Mouse (Mus musculus): ENCODE measurements around the gene F13b. TPM values are rescaled to one million over a fixed set of nuclear protein-coding genes. Genes with fewer than 3 reads are reported as not detected.

Gene F13b
- 1.2 and 1.5 TPM in 2 replicates for polyA plus RNA-seq (2014; fragmentation: Nextera tagmentation; extraction: Ambion mirVana)

GRCm38 (mm10) chr1:139501258-139501752 is at the start of gene F13b:
Gene F13b (plus strand): TSS chr1:139501702.
- no peak within 1 kb of the TSS for H3K4me2 ChIP-seq
- 69% methylated on average over 3 of the region's 3 CpGs for WGBS

GRCm38 (mm10) chr1:139454340-139455225 is 46.9 kb upstream of the F13b start, which contains the start of gene Aspm:
Gene Aspm (plus strand): TSS chr1:139454772.
- Histone ChIP-seq H3K9ac (ENCODE audit: low read depth, low read length) (peak within 1 kb of the TSS; percentile 90), H3K9me3 (ENCODE audit: control insufficient read depth, low read length) (no peaks in the 10 kb centered on the region), H3K4me1 (replicated peaks; ENCODE audit: control insufficient read depth, insufficient read depth, low read length) (peaks cover 5% of the 10 kb centered on the region), H3K36me3 (ENCODE audit: control insufficient read depth, insufficient read depth, low read length) (peaks cover 10% of the 10 kb centered on the region), H3K4me2 (peak within 1 kb of the TSS; percentile 83), H3K27ac (ENCODE audit: low read depth, low read length) (peak within 1 kb of the TSS; percentile 87), H3K4me3 (ENCODE audit: low read depth, low read length) (peak within 1 kb of the TSS; percentile 87), H3K27me3 (replicated peaks; ENCODE audit: control insufficient read depth, insufficient read depth, low read length) (no peaks in the 10 kb centered on the region)
- ATAC-seq (replicated peaks; ENCODE audit: low FRiP score) = peak; percentile 98
- peak; percentile 83 for DNase-seq (ENCODE audit: low spot score)
- WGBS = 1% methylated on average over 63 of the region's 65 CpGs

More at GRCm38 (mm10) chr1:139501258-139501752, at the start of gene F13b:
- ATAC-seq (replicated peaks; ENCODE audit: low FRiP score) (no peak), DNase-seq (ENCODE audit: low spot score) (no peak)
- Histone ChIP-seq H3K4me3 (ENCODE audit: low read depth, low read length) (no peak within 1 kb of the TSS), H3K9ac (ENCODE audit: low read depth, low read length) (no peak within 1 kb of the TSS), H3K27me3 (replicated peaks; ENCODE audit: control insufficient read depth, insufficient read depth, low read length) (no peaks in the 10 kb centered on the region), H3K9me3 (ENCODE audit: control insufficient read depth, low read length) (no peaks in the 10 kb centered on the region), H3K27ac (ENCODE audit: low read depth, low read length) (no peak within 1 kb of the TSS), H3K36me3 (ENCODE audit: control insufficient read depth, insufficient read depth, low read length) (no peaks in the 10 kb centered on the region), H3K4me1 (replicated peaks; ENCODE audit: control insufficient read depth, insufficient read depth, low read length) (no peaks in the 10 kb centered on the region)

DNA sequence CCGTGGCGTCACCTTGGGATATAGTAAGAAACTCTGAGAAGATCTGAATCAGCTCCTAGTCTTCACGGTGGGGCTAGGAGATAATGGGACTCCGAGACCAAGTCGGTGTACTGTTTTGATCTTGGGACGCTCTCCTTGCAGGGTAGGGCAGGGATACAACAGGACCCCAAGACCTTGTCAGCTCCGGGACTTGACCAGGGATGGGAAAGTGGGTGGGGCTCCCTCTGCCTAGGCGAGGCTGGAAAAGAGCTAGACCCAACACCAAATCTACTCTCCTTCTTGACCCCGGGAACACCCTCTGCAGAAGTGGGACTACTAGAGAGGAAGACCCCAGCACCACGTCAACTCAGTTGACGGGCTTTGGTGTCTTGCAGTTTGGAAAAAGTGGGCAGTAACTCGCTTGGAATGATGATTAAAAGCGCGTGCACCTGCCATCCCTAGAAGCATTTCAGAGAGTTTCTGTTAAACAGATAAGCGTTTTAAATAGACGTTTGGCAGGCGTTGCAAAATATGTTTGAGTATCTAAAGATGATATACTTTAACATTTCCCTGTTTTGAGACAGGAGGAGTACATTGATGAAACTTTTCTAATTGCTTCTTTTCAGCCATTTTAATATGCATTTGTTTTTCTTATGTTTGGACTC is 46.2 kb upstream of the F13b start:
- Histone ChIP-seq H3K27me3 (replicated peaks; ENCODE audit: control insufficient read depth, insufficient read depth, low read length) (no peaks in the 10 kb centered on the region), H3K9ac (ENCODE audit: low read depth, low read length) (peak overlapping the region; percentile 90), H3K4me3 (ENCODE audit: low read depth, low read length) (peak overlapping the region; percentile 87), H3K36me3 (ENCODE audit: control insufficient read depth, insufficient read depth, low read length) (peaks cover 10% of the 10 kb centered on the region), H3K4me2 (peak overlapping the region; percentile 83), H3K27ac (ENCODE audit: low read depth, low read length) (peak overlapping the region; percentile 87), H3K9me3 (ENCODE audit: control insufficient read depth, low read length) (no peaks in the 10 kb centered on the region), H3K4me1 (replicated peaks; ENCODE audit: control insufficient read depth, insufficient read depth, low read length) (peaks cover 5% of the 10 kb centered on the region)
- WGBS = 2% methylated on average over 17 of the region's 17 CpGs
- DNase-seq (ENCODE audit: low spot score) = no peak
- peak; percentile 59 for ATAC-seq (replicated peaks; ENCODE audit: low FRiP score)

DNA sequence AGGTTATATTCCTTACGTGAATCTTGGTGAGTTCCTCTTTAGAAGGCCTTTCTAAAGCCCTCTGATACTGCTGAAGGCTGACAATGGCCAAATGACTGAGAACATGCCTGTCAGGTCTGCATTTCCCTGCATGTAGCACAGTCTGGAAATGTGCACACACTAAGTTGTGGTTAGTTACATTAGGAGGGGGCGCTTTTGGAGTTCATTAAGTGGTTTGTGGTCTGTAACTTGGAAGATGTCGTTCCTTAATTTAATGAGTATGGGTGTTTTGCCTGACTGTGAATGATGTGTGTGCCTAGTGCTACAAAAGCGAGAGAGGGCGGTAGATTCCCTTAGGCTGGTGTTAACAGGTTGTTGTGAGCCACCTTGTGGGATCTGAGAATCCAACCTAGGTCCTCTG is 40.7 kb upstream of the F13b start:
- peaks cover 5% of the 10 kb centered on the region for H3K4me1 ChIP-seq (replicated peaks; ENCODE audit: control insufficient read depth, insufficient read depth, low read length)
- no peaks in the 10 kb centered on the region for H3K9me3 ChIP-seq (ENCODE audit: control insufficient read depth, low read length)
- H3K36me3 ChIP-seq (ENCODE audit: control insufficient read depth, insufficient read depth, low read length) = peaks cover 18% of the 10 kb centered on the region
- WGBS = 75% methylated on average over 5 of the region's 5 CpGs
- no peak overlapping the region for H3K9ac ChIP-seq (ENCODE audit: low read depth, low read length)
- H3K4me2 ChIP-seq = no peak overlapping the region; the same call in 1 of the 2 replicates
- H3K27ac ChIP-seq (ENCODE audit: low read depth, low read length) = no peak overlapping the region
- H3K4me3 ChIP-seq (ENCODE audit: low read depth, low read length) = no peak overlapping the region
- ATAC-seq (replicated peaks; ENCODE audit: low FRiP score) (no peak), DNase-seq (ENCODE audit: low spot score) (no peak)
- H3K27me3 ChIP-seq (replicated peaks; ENCODE audit: control insufficient read depth, insufficient read depth, low read length) = no peaks in the 10 kb centered on the region

GRCm38 (mm10) chr1:139465936-139466335 is 35.6 kb upstream of the F13b start:
- 69% methylated on average over 11 of the region's 11 CpGs for WGBS
- no peak overlapping the region; the same call in 1 of the 2 replicates for H3K9ac ChIP-seq (ENCODE audit: low read depth, low read length)
- ATAC-seq (replicated peaks; ENCODE audit: low FRiP score) = peak; percentile 92
- no peak overlapping the region; the same call in 1 of the 2 replicates for H3K4me2 ChIP-seq
- H3K36me3 ChIP-seq (ENCODE audit: control insufficient read depth, insufficient read depth, low read length) = peaks cover 22% of the 10 kb centered on the region
- no peaks in the 10 kb centered on the region for H3K4me1 ChIP-seq (replicated peaks; ENCODE audit: control insufficient read depth, insufficient read depth, low read length)
- no peak overlapping the region for H3K4me3 ChIP-seq (ENCODE audit: low read depth, low read length)
- H3K27me3 ChIP-seq (replicated peaks; ENCODE audit: control insufficient read depth, insufficient read depth, low read length) = no peaks in the 10 kb centered on the region
- DNase-seq (ENCODE audit: low spot score) = no peak
- no peak overlapping the region for H3K27ac ChIP-seq (ENCODE audit: low read depth, low read length)
- H3K9me3 ChIP-seq (ENCODE audit: control insufficient read depth, low read length) = no peaks in the 10 kb centered on the region

DNA sequence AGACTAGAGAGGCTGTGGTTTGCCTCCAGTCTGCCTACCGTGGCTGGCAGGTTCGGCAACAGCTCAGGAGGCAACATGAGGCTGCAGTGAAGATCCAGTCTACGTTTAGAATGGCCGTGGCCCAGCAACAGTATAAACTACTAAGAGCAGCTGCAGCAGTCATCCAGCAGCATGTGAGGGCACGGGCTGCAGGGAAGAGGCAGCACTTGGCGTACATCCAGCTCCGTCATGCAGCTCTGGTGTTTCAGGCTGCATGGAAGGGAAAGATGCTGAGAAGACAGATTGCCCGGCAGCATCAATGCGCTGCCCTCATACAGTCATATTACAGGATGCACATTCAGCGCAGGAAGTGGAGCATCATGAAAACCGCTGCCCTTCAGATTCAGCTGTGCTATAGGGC is 22.6 kb upstream of the F13b start:
- Histone ChIP-seq H3K4me3 (ENCODE audit: low read depth, low read length) (no peak overlapping the region), H3K36me3 (ENCODE audit: control insufficient read depth, insufficient read depth, low read length) (peaks cover 49% of the 10 kb centered on the region), H3K9ac (ENCODE audit: low read depth, low read length) (no peak overlapping the region), H3K4me1 (replicated peaks; ENCODE audit: control insufficient read depth, insufficient read depth, low read length) (no peaks in the 10 kb centered on the region), H3K9me3 (ENCODE audit: control insufficient read depth, low read length) (no peaks in the 10 kb centered on the region), H3K27me3 (replicated peaks; ENCODE audit: control insufficient read depth, insufficient read depth, low read length) (no peaks in the 10 kb centered on the region), H3K27ac (ENCODE audit: low read depth, low read length) (no peak overlapping the region), H3K4me2 (no peak overlapping the region)
- WGBS = 92% methylated on average over 11 of the region's 11 CpGs
- no peak for ATAC-seq (replicated peaks; ENCODE audit: low FRiP score)
- no peak for DNase-seq (ENCODE audit: low spot score)

DNA sequence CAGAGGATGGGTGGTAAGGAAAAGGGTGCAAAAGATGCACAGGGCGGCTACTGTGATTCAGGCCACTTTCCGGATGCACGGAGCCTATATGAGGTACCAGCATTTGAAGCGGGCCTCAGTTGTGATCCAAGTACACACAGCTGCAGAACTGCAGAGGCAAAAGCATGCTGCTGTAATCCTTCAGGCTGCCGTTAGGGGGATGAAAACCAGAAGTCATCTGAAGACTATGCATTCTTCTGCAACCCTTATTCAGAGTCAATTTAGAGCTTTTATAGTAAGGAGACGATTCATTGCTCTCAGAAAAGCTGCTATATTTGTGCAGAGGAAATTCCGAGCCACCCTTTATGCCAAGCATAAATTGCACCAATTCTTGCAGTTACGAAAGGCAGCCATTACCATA is 21.3 kb upstream of the F13b start:
- Histone ChIP-seq H3K36me3 (ENCODE audit: control insufficient read depth, insufficient read depth, low read length) (peaks cover 41% of the 10 kb centered on the region), H3K9me3 (ENCODE audit: control insufficient read depth, low read length) (no peaks in the 10 kb centered on the region), H3K27me3 (replicated peaks; ENCODE audit: control insufficient read depth, insufficient read depth, low read length) (no peaks in the 10 kb centered on the region), H3K4me2 (no peak overlapping the region), H3K4me3 (ENCODE audit: low read depth, low read length) (no peak overlapping the region), H3K27ac (ENCODE audit: low read depth, low read length) (no peak overlapping the region), H3K4me1 (replicated peaks; ENCODE audit: control insufficient read depth, insufficient read depth, low read length) (no peaks in the 10 kb centered on the region), H3K9ac (ENCODE audit: low read depth, low read length) (no peak overlapping the region)
- ATAC-seq (replicated peaks; ENCODE audit: low FRiP score) = no peak
- 91% methylated on average over 8 of the region's 8 CpGs for WGBS
- DNase-seq (ENCODE audit: low spot score) = no peak

- Histone ChIP-seq H3K27me3 (replicated peaks; ENCODE audit: control insufficient read depth, insufficient read depth, low read length) (no peaks in the 10 kb centered on the region), H3K9ac (ENCODE audit: low read depth, low read length) (no peak overlapping the region), H3K4me2 (no peak overlapping the region), H3K9me3 (ENCODE audit: control insufficient read depth, low read length) (no peaks in the 10 kb centered on the region), H3K36me3 (ENCODE audit: control insufficient read depth, insufficient read depth, low read length) (peaks cover 33% of the 10 kb centered on the region), H3K27ac (ENCODE audit: low read depth, low read length) (no peak overlapping the region), H3K4me1 (replicated peaks; ENCODE audit: control insufficient read depth, insufficient read depth, low read length) (no peaks in the 10 kb centered on the region), H3K4me3 (ENCODE audit: low read depth, low read length) (no peak overlapping the region)
- 87% methylated on average over 4 of the region's 4 CpGs for WGBS
- DNase-seq (ENCODE audit: low spot score) = no peak
- ATAC-seq (replicated peaks; ENCODE audit: low FRiP score) = no peak
Observed at GRCm38 (mm10) chr1:139481146-139481545, 20.4 kb upstream of the F13b start.

Data from liver, embryonic 11.5 days (tissue).